Mouse (Mus musculus): ENCODE measurements around the gene Aip. TPM values are rescaled to one million over a fixed set of nuclear protein-coding genes. Genes with fewer than 3 reads are reported as not detected.
"Not testable (repeated sequence)": the region's sequence is repeated elsewhere in the genome, so short reads cannot be mapped to it uniquely, and the experiment has no call there.

Aip gene
- polyA plus RNA-seq, 1 experiment from 2014 or later = 68.3 TPM

DNA sequence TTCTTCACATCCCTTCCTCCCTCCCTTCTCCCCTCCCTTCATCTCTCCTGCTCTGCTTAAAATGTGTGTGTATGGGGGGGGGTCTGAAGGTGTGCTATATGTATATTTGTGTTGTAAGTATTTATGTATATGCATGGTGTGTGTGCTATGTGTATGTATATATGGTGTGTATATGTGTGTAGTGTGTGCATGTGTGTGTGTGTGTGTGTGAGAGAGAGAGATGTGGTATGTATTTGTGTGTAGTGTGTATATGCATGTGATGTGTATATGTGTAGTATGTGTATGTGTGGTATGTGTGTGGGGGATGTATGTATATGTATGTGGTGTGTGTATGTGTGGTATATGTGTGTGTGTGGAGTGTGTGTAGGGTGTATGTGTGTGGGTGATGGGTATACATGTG is 58.8 kb downstream of the Aip start:
- no peaks in the 10 kb centered on the region for H3K4me1 ChIP-seq (ENCODE audit: control insufficient read depth, insufficient read depth, low read length)
- H3K27ac ChIP-seq (replicated peaks; ENCODE audit: low read depth, low read length) = no peak overlapping the region
- H3K9ac ChIP-seq (replicated peaks; ENCODE audit: low read length) = no peak overlapping the region
- DNase-seq (ENCODE audit: low spot score) (no peak), ATAC-seq (replicated peaks; ENCODE audit: insufficient number of reproducible peaks, low FRiP score, low TSS enrichment, low read depth) (no peak; the same call in 1 of the 2 replicates)
- no peaks in the 10 kb centered on the region for H3K36me3 ChIP-seq (replicated peaks; ENCODE audit: control insufficient read depth, insufficient read depth, low read depth, low read length)
- H3K4me3 ChIP-seq (ENCODE audit: low read depth, low read length) = no peak overlapping the region
- H3K9me3 ChIP-seq (replicated peaks; ENCODE audit: control insufficient read depth, low read length) = no peaks in the 10 kb centered on the region
- H3K4me2 ChIP-seq (ENCODE audit: low read depth, low read length) = no peak overlapping the region
- no peaks in the 10 kb centered on the region for H3K27me3 ChIP-seq (ENCODE audit: control insufficient read depth, insufficient read depth, low read length)

DNA sequence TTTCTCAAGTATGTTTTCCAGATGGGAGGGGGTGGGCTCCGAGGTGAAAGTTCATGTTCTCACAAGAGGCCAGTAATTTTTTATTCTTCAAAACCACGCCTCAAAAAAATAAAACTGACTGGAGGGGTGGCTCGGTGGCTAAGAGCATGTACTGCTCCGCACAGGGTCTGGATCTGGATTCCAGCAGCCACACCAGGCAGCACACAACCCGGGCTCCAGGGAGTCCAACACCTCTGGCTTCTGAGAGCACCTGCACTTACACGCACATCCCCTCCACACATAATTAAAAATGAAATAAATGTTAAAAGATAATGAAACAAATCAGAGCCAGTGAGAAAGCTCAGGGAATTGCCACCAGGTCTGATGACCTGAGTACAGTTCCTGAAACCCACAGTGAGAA is 59.4 kb downstream of the Aip start:
- H3K27me3 ChIP-seq (ENCODE audit: control insufficient read depth, insufficient read depth, low read length) = no peaks in the 10 kb centered on the region
- H3K4me3 ChIP-seq (ENCODE audit: low read depth, low read length) = no peak overlapping the region
- H3K9ac ChIP-seq (replicated peaks; ENCODE audit: low read length) = no peak overlapping the region
- no peak for DNase-seq (ENCODE audit: low spot score)
- H3K27ac ChIP-seq (replicated peaks; ENCODE audit: low read depth, low read length) = no peak overlapping the region
- H3K4me2 ChIP-seq (ENCODE audit: low read depth, low read length) = no peak overlapping the region
- no peaks in the 10 kb centered on the region for H3K4me1 ChIP-seq (ENCODE audit: control insufficient read depth, insufficient read depth, low read length)
- WGBS = 84% methylated on average over 6 of the region's 6 CpGs
- H3K9me3 ChIP-seq (replicated peaks; ENCODE audit: control insufficient read depth, low read length) = no peaks in the 10 kb centered on the region
- no peak for ATAC-seq (replicated peaks; ENCODE audit: insufficient number of reproducible peaks, low FRiP score, low TSS enrichment, low read depth)
- no peaks in the 10 kb centered on the region for H3K36me3 ChIP-seq (replicated peaks; ENCODE audit: control insufficient read depth, insufficient read depth, low read depth, low read length)

DNA sequence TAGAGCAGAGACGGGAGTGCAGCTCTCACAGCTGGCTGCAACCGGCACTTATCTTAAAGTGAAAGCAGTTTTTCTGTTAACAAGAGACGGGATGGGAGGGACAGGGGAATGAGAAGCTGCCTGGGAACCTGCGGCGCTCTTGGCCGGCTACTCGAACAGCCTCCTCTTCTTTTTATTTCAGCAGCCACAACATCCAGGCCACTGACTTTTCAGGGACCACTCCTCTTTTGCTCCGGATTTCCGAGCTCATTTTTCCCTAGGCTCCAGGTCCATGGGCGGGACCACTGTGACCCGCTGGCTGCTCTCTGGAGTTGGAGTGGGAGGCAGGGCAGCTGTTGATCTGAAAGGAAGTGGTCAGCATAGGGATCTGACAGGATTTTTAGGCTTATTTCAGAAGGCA is 61.2 kb downstream of the Aip start:
- WGBS = no CpG with 5 or more reads among the region's 11 CpGs
- H3K27me3 ChIP-seq (ENCODE audit: control insufficient read depth, insufficient read depth, low read length) = not testable (repeated sequence)

More for the DNA sequence above, 61.2 kb downstream of the Aip start:
- H3K36me3 ChIP-seq (replicated peaks; ENCODE audit: control insufficient read depth, insufficient read depth, low read depth, low read length); H3K4me1 ChIP-seq (ENCODE audit: control insufficient read depth, insufficient read depth, low read length); H3K9me3 ChIP-seq (replicated peaks; ENCODE audit: control insufficient read depth, low read length); DNase-seq (ENCODE audit: low spot score); H3K27ac ChIP-seq (replicated peaks; ENCODE audit: low read depth, low read length); H3K4me3 ChIP-seq (ENCODE audit: low read depth, low read length); H3K9ac ChIP-seq (replicated peaks; ENCODE audit: low read length); H3K4me2 ChIP-seq (ENCODE audit: low read depth, low read length); ATAC-seq (replicated peaks; ENCODE audit: insufficient number of reproducible peaks, low FRiP score, low TSS enrichment, low read depth): not testable (repeated sequence)

Other genes with a start within 250 kb of the Aip start
- 16.3 and 21.8 TPM in 2 replicates for gene Tcirg1, start 218.7 kb downstream of the Aip start, polyA plus RNA-seq (2014; fragmentation: Nextera tagmentation; extraction: Ambion mirVana)
- 248 and 267 TPM in 2 replicates for gene Ndufs8, start 213.1 kb downstream of the Aip start, polyA plus RNA-seq (2014; fragmentation: Nextera tagmentation; extraction: Ambion mirVana)
- gene Aldh3b1, start 196.1 kb downstream of the Aip start, polyA plus RNA-seq (2014; fragmentation: Nextera tagmentation; extraction: Ambion mirVana) = 0.49 and 1.00 TPM in 2 replicates
- gene Unc93b1, start 190.7 kb downstream of the Aip start, polyA plus RNA-seq (2014; fragmentation: Nextera tagmentation; extraction: Ambion mirVana) = 6.0 and 6.3 TPM in 2 replicates
- gene Aldh3b3, start 167.2 kb downstream of the Aip start, polyA plus RNA-seq (2014; fragmentation: Nextera tagmentation; extraction: Ambion mirVana) = not detected in 2 replicates
- gene Aldh3b2, start 153.5 kb downstream of the Aip start, polyA plus RNA-seq (2014; fragmentation: Nextera tagmentation; extraction: Ambion mirVana) = 1.2 and 1.6 TPM in 2 replicates
- gene Acy3, start 139.3 kb downstream of the Aip start, polyA plus RNA-seq (2014; fragmentation: Nextera tagmentation; extraction: Ambion mirVana) = 2.3 and 3.5 TPM in 2 replicates
- 0.26 TPM in 1 of 2 replicates, not detected in the other for gene Tbx10, start 133.1 kb downstream of the Aip start, polyA plus RNA-seq (2014; fragmentation: Nextera tagmentation; extraction: Ambion mirVana)
- gene Nudt8, start 125.3 kb downstream of the Aip start, polyA plus RNA-seq (2014; fragmentation: Nextera tagmentation; extraction: Ambion mirVana) = 24.2 and 26.6 TPM in 2 replicates
- gene Gm49405, start 125.2 kb downstream of the Aip start, polyA plus RNA-seq (2014; fragmentation: Nextera tagmentation; extraction: Ambion mirVana) = 1.3 and 1.4 TPM in 2 replicates
- gene Doc2g, start 122.5 kb downstream of the Aip start, polyA plus RNA-seq (2014; fragmentation: Nextera tagmentation; extraction: Ambion mirVana) = 2.2 TPM in 2 replicates
- gene Ndufv1, start 113.1 kb downstream of the Aip start, polyA plus RNA-seq (2014; fragmentation: Nextera tagmentation; extraction: Ambion mirVana) = 190 and 205 TPM in 2 replicates
- 405 and 453 TPM in 2 replicates for gene Gstp1, start 87.9 kb downstream of the Aip start, polyA plus RNA-seq (2014; fragmentation: Nextera tagmentation; extraction: Ambion mirVana)
- gene Gstp2, start 79.8 kb downstream of the Aip start, polyA plus RNA-seq (2014; fragmentation: Nextera tagmentation; extraction: Ambion mirVana) = 2.2 and 2.3 TPM in 2 replicates
- not detected in 2 replicates for gene Gstp3, start 66.3 kb downstream of the Aip start, polyA plus RNA-seq (2014; fragmentation: Nextera tagmentation; extraction: Ambion mirVana)
- not detected in 2 replicates for gene Cabp2, start 44.3 kb downstream of the Aip start, polyA plus RNA-seq (2014; fragmentation: Nextera tagmentation; extraction: Ambion mirVana)
- gene Cdk2ap2, start 28.7 kb downstream of the Aip start, polyA plus RNA-seq (2014; fragmentation: Nextera tagmentation; extraction: Ambion mirVana) = 58.6 and 69.0 TPM in 2 replicates
- gene Pitpnm1, start 25.9 kb downstream of the Aip start, polyA plus RNA-seq (2014; fragmentation: Nextera tagmentation; extraction: Ambion mirVana) = 6.3 and 7.3 TPM in 2 replicates
- gene Gpr152, start 13.9 kb upstream of the Aip start, polyA plus RNA-seq (2014; fragmentation: Nextera tagmentation; extraction: Ambion mirVana) = not detected in 2 replicates
- not detected in 2 replicates for gene Cabp4, start 18.2 kb upstream of the Aip start, polyA plus RNA-seq (2014; fragmentation: Nextera tagmentation; extraction: Ambion mirVana)
- gene Coro1b, start 22.8 kb upstream of the Aip start, polyA plus RNA-seq (2014; fragmentation: Nextera tagmentation; extraction: Ambion mirVana) = 108 and 122 TPM in 2 replicates
- 0.64 and 1.3 TPM in 2 replicates for gene Ptprcap, start 27.7 kb upstream of the Aip start, polyA plus RNA-seq (2014; fragmentation: Nextera tagmentation; extraction: Ambion mirVana)
- gene Rps6kb2, start 37.5 kb upstream of the Aip start, polyA plus RNA-seq (2014; fragmentation: Nextera tagmentation; extraction: Ambion mirVana) = 42.0 and 42.3 TPM in 2 replicates
- 2.0 TPM in 2 replicates for gene Carns1, start 49.6 kb upstream of the Aip start, polyA plus RNA-seq (2014; fragmentation: Nextera tagmentation; extraction: Ambion mirVana)
- 0.96 and 1.4 TPM in 2 replicates for gene Tbc1d10c, start 65.4 kb upstream of the Aip start, polyA plus RNA-seq (2014; fragmentation: Nextera tagmentation; extraction: Ambion mirVana)
- 955 and 1,002 TPM in 2 replicates for gene Ppp1ca, start 66.2 kb upstream of the Aip start, polyA plus RNA-seq (2014; fragmentation: Nextera tagmentation; extraction: Ambion mirVana)
- gene Rad9a, start 75.8 kb upstream of the Aip start, polyA plus RNA-seq (2014; fragmentation: Nextera tagmentation; extraction: Ambion mirVana) = 46.8 and 49.5 TPM in 2 replicates
- gene Clcf1, start 88.4 kb upstream of the Aip start, polyA plus RNA-seq (2014; fragmentation: Nextera tagmentation; extraction: Ambion mirVana) = 4.6 and 5.0 TPM in 2 replicates
- gene AC109138.7, start 88.5 kb upstream of the Aip start, polyA plus RNA-seq (2014; fragmentation: Nextera tagmentation; extraction: Ambion mirVana) = not detected in 2 replicates
- 12.7 and 13.0 TPM in 2 replicates for gene Pold4, start 106.0 kb upstream of the Aip start, polyA plus RNA-seq (2014; fragmentation: Nextera tagmentation; extraction: Ambion mirVana)
- gene Ssh3, start 143.3 kb upstream of the Aip start, polyA plus RNA-seq (2014; fragmentation: Nextera tagmentation; extraction: Ambion mirVana) = 2.7 and 4.8 TPM in 2 replicates
- 5.6 and 6.4 TPM in 2 replicates for gene Ankrd13d, start 157.3 kb upstream of the Aip start, polyA plus RNA-seq (2014; fragmentation: Nextera tagmentation; extraction: Ambion mirVana)
- gene Grk2, start 180.4 kb upstream of the Aip start, polyA plus RNA-seq (2014; fragmentation: Nextera tagmentation; extraction: Ambion mirVana) = 13.5 and 18.9 TPM in 2 replicates